Mouse (Mus musculus) erythroid progenitor cell, adult 5-6 weeks (primary cell): ENCODE measurements around the gene Tnrc6a. TPM values are rescaled to one million over a fixed set of nuclear protein-coding genes. Genes with fewer than 3 reads are reported as not detected.
"Not testable (repeated sequence)": the region's sequence is repeated elsewhere in the genome, so short reads cannot be mapped to it uniquely, and the experiment has no call there.

ENCODE experiments used
- ATAC-seq: replicated peaks from 2 replicates; pipeline ENCODE4 v1.8.0; 2016; ENCODE audit warnings: moderate number of reproducible peaks, mild to moderate bottlenecking, moderate TSS enrichment, inconsistent platforms; ENCODE audit not compliant: poor library complexity, low FRiP score, severe bottlenecking
- total RNA-seq, 2 experiments: library from RNA; stranded (forward) in 1 of 2; stranded (reverse) in 1 of 2; fragments of 150-400 nt in 1 of 2; fragments of 186-747, 209-891 nt in 1 of 2; gene quantifications; 2 replicates each; pipeline versions ENCODE4 v1.2.3 to v1.2.4; 2015 to 2017; ENCODE audit warnings: low replicate concordance in 2 of 2

The Tnrc6a gene
- total RNA-seq (2015; ENCODE audit: low replicate concordance) (35.2 and 38.6 TPM in 2 replicates), total RNA-seq (2017; ENCODE audit: low replicate concordance) (41.8 and 57.6 TPM in 2 replicates)

GRCm38 (mm10) chr7:123123665-123124298 is at the start of gene Tnrc6a:
Gene Tnrc6a, plus strand, starts transcription at chr7:123123885.
- ATAC-seq: peak; percentile 96

GRCm38 (mm10) chr7:123082236-123082635 is 41.4 kb upstream of the Tnrc6a start:
- no peak for ATAC-seq

- no peak for ATAC-seq
Observed at GRCm38 (mm10) chr7:123083441-123084123, 40.1 kb upstream of the Tnrc6a start.

GRCm38 (mm10) chr7:123084180-123084691 is 39.4 kb upstream of the Tnrc6a start:
- ATAC-seq: no peak

GRCm38 (mm10) chr7:123084708-123085107 is 39.0 kb upstream of the Tnrc6a start:
- ATAC-seq: no peak

- ATAC-seq: no peak
Observed at GRCm38 (mm10) chr7:123088920-123089319, 34.8 kb upstream of the Tnrc6a start.

GRCm38 (mm10) chr7:123096344-123097120 is 27.2 kb upstream of the Tnrc6a start:
- ATAC-seq: no peak

GRCm38 (mm10) chr7:123097891-123098750 is 25.6 kb upstream of the Tnrc6a start:
- ATAC-seq: no peak

GRCm38 (mm10) chr7:123101295-123101694 is 22.4 kb upstream of the Tnrc6a start:
- ATAC-seq: no peak

GRCm38 (mm10) chr7:123105381-123105780 is 18.3 kb upstream of the Tnrc6a start:
- ATAC-seq: not testable (repeated sequence)

GRCm38 (mm10) chr7:123105906-123106305 is 17.8 kb upstream of the Tnrc6a start:
- no peak for ATAC-seq

GRCm38 (mm10) chr7:123106326-123106725 is 17.4 kb upstream of the Tnrc6a start:
- no peak for ATAC-seq

- no peak for ATAC-seq
Observed at GRCm38 (mm10) chr7:123108058-123109055, 15.3 kb upstream of the Tnrc6a start.

- no peak for ATAC-seq
Observed at GRCm38 (mm10) chr7:123109361-123110000, 14.2 kb upstream of the Tnrc6a start.

GRCm38 (mm10) chr7:123110135-123110534 is 13.6 kb upstream of the Tnrc6a start:
- no peak for ATAC-seq

GRCm38 (mm10) chr7:123113590-123113989 is 10.1 kb upstream of the Tnrc6a start:
- no peak for ATAC-seq

GRCm38 (mm10) chr7:123116799-123117198 is 6.9 kb upstream of the Tnrc6a start:
- no peak for ATAC-seq

- no peak for ATAC-seq
Observed at GRCm38 (mm10) chr7:123117209-123117608, 6.5 kb upstream of the Tnrc6a start.
